Mouse (Mus musculus): ENCODE data around the gene Dpp8. TPM values are rescaled to one million over a fixed set of nuclear protein-coding genes. Genes with fewer than 3 reads are reported as not detected.
"Not testable (repeated sequence)": the region's sequence is repeated elsewhere in the genome, so short reads cannot be mapped to it uniquely, and the experiment has no call there.

The Dpp8 gene
- total RNA-seq (2022) = 100 to 1,000 TPM; 144 to 176 (median 162) TPM

DNA sequence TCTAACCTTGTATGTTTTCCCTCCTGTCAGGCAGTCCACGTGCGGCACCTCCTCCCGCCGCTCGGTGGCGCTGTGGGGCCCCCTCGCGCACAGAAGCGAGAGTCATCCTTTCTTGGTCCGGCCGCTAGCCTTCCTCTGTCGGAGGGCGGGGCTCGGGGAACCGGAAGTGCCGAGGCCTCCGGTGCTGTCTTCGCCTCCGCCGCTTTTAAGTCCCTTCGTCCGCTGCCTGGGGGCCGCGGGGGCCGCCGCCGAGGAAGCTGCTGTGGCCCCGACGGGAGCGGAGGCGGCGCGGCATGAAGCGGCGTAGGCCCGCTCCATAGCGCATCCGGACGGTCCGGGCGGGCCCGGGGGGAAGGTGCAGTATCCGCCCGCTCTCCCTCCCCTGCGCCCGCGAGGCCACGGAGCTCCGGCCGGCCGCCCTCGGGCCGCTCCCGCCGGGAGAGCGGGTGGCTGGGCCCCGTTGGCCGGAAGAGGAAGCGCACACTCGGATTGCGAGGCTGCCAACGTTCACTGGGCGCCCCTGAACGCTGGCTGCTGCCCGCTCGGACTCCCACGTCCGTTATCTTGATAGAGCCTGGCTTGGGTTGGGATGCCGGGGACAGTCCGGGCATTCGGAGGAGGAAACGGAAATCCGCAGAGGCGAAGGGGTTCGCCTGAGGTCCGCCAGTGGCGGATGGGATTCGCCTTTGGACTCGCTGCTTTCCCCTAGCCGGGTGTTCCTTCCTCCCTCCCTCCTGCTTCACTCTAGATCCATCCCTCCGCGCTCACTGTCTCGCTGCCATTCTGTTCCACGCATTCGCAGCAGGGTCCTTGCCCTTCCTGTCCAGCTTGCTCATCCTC, at the start of gene Dpp8:
Dpp8 (plus strand) TSS at position 146 of the 840 bp plus-strand sequence.
- peak; percentile 88 to 89 for DNase-seq (ENCODE audit: low spot score in 2 of 2)

DNA sequence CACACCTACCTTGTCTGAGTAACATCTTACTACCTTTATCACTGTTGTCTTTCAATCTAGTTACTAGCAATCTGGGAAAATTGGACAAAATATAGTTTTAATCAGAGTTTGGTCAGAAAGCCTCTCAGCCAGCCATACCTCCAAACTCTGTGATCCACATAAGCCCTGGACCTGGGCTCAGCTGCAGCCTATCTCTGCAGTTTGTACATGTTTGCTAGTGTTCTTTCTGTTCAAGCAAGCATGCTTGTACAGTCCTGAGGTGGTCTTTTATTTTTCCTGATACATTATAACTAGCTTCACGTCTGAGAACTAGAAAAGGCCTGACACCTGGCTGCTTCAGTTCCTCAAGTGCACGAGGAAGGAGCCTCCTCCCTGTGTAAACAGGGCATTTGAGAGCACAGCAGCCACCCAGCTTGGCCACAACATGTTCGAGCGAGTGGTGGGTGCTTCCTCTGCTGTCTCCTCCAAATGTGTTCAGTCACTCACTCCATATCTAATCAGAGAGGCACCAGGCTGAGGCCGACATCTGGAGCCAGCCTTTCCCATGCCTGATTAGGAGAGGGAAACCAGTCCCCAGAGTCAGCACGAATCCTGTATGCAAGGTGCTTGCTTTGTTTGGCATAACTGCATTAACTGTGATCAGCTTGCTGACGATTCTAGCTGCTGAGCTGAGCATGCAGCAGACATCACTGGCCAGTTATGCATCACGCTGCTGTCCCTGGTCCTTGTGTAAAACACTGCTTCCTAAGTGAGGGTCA, 47.0 kb upstream of the Dpp8 start:
- no peak for DNase-seq (ENCODE audit: low spot score in 2 of 2)

DNA sequence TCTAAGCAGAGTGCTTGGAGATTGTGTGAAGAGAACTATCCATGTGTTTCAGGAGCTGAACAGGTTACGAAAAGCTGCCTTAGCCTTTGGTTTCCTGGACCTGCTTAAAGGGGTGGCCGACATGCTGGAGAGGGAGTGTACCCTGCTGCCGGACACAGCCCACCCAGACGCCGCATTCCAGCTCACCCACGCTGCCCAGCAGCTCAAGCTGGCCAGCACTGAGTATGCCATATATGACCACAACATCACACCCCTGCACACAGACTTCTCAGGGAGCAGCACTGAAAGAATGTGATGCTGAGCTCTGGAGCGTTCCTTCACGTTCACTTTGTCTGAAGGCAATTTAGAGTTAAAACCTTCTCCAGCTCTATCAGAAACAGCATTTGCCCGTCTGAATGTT, 46.4 kb upstream of the Dpp8 start:
- DNase-seq (ENCODE audit: low spot score in 2 of 2) = no peak

DNA sequence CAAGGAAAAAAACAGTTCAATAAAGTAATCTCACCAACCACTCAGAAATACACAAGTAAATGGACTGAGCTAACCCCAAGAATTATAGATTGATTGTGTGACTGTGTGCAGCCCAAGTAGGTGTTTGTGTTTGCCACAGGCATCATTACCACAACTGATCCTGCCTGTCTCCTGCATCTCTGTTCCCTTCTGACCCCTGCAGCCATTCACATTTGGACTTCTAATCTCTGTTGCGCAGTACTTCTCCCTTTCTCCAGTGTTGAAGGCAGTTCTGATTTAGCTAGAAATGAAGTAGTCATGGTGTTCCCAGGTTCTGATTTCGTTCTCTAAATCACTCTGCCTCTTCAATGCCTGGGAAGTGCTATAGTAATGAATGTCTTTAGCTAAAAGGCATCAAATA, 44.6 kb upstream of the Dpp8 start:
- DNase-seq (ENCODE audit: low spot score in 2 of 2) = no peak

DNA sequence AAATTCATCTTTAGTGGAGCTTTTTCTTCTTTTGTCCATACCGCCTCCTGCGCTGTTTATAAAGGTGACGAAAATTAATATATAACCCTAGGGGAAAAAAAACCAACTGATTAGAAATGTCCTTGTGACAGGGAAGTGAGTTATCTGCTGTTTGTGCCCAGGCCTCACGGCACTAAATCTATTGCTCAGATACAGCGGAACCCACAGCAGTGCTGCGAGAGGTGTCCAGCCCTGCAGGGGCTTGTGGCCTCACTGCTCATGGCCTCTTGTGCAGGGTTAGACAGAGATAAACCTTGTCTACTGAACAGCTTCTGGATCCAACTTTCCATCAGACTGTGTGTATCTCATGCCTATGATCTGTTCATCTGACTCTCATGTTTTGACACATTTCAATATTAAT, 43.8 kb upstream of the Dpp8 start:
- no peak for DNase-seq (ENCODE audit: low spot score in 2 of 2)

DNA sequence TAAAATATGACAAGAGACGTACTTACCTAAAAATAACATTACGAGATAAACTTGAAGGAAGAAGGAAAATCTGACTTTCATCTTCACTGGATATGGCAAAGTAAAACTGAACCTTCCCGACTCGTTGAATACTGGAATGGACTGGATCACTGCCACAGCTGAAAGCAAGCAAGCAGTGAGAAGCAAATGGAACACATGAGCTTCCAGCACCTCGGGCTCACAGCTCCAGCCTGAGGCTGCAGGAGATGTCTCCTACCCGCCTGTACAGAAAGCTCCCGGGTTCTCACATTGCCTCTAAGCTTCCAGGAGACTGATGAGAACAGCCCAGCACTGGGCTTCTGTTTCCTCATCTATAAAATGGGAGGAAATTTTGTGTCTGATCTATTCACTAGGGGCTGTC, 41.9 kb upstream of the Dpp8 start:
- no peak for DNase-seq (ENCODE audit: low spot score in 2 of 2)

DNA sequence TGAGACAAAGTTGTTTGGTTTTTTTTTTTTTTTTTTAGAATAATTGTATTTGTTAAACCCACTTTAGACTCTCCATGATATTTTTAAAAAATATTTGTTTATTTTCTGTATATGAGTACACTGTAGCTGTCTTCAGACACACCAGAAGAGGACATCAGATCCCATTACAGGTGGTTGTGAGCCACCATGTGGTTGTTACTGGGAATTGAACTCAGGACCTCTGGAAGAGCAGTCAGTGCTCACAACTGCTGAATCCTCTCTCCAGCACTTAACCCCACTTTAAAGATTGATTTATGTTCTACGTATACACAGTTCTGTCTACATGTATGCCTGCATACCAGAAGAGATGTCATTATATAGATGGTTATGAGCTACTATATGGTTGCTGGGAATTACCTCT, 36.8 kb upstream of the Dpp8 start:
- not testable (repeated sequence) for DNase-seq (ENCODE audit: low spot score in 2 of 2)

DNA sequence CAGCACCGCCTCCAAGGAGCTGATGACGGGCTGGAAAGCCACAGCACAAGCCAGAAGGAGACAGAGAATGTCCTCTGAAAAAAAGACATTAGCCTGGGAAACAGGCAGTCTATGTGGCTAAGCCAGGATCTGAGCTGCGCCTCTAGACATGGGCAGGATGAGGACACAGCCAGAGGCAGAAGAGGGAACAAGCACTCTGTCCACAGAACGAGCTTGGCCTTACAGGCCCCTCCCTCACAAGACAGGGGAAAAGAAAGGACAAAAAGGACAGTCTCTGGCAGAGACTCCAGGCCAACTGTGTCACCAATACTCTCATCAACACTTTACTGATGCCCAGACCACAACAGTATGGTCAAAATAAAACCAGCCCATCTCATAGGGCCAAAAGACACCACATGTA, 30.7 kb upstream of the Dpp8 start:
- no peak for DNase-seq (ENCODE audit: low spot score in 2 of 2)

DNA sequence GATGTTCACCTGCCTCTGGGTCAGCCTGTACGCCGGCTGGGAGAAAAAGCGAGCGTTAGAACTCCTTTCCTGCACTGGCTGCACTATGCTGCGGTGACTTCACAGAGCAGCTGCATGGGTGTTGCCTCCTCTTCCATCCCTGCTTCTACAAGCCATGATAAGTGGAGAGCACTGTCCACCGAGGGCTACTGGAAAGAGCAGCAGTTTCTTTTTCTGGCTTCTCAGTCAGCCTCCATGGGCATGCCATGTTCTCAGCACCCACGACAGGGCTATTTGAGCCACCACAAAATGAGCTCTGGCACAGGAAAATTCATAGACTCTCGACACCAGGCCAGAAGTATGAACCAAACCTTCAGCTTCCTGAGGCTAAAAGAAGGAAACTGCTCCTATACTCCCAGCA, 26.5 kb upstream of the Dpp8 start:
- no peak for DNase-seq (ENCODE audit: low spot score in 2 of 2)

DNA sequence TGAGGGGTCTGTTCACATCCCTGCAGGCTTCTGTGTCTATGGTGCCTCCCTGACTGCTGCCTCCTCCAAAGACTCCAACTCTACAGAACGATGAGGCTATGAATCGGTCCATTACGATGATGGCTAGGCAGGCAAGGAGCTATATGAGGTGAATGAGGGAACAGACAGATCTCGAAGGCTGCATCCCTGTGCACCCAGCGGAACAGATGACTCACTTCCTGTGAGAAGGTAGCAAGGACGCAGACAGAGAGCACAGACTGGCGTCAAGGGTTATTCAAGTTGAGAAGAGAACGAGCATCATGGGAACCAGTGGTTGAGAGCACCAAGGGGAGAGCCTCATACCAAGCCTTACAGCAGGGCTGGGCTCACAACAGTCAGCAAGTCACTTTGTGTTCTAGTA, 21.6 kb upstream of the Dpp8 start:
- no peak for DNase-seq (ENCODE audit: low spot score in 2 of 2)

DNA sequence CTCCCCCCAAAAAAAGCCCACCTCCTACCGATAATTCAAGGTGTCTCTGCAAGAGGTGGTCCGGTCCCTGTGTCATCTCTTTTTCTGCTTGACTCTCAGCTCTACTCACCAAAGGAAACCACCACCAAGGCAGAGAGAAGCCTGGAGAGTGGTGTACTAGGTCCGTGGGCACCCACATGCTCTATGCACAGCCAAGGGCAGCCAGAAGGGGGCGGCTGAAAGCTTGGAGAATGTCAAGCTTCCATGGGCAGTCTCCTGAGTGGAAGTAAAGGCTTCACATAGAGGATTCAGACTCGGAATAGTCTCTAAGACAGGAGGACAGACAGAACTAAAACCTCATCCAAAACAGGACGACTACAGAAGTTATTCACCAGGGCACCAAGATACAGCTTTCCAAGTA, 20.9 kb upstream of the Dpp8 start:
- DNase-seq (ENCODE audit: low spot score in 2 of 2) = no peak

DNA sequence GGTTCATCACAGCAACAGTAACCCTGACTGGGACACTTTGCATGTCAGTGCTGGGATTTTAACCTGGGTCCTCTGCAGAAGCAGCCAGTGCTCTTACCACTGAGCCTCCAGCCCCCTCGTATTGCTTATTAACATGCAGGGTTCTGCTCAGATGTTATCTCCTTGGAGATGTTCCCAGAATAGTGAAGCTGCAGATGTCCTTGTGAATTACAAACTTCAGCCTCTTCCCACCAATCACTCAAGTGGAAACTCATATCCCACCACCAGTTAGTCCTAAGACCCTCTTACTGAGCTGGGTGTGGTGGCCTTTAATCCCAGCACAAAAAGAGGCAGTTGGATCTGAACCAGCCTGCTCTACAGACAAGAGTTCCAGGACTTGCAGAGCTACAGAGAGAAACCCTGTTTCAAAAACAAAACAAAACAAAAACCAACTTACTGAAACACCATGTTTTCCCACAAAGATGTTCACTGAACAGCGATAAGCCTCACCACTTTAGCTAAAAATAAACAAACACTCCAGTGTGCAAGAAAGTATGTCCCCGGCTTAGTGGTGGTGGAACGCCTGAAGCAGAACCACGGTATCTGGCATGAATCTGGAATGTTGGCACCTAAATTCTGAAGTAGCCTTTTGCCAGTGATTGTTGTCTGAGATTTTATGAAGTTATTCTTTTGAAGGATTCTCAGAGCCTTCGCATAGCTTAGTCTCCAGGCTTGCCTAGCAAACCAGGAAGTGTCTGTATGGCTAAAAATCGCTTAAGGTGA, 16.6 kb upstream of the Dpp8 start:
- DNase-seq (ENCODE audit: low spot score in 2 of 2) = no peak

DNA sequence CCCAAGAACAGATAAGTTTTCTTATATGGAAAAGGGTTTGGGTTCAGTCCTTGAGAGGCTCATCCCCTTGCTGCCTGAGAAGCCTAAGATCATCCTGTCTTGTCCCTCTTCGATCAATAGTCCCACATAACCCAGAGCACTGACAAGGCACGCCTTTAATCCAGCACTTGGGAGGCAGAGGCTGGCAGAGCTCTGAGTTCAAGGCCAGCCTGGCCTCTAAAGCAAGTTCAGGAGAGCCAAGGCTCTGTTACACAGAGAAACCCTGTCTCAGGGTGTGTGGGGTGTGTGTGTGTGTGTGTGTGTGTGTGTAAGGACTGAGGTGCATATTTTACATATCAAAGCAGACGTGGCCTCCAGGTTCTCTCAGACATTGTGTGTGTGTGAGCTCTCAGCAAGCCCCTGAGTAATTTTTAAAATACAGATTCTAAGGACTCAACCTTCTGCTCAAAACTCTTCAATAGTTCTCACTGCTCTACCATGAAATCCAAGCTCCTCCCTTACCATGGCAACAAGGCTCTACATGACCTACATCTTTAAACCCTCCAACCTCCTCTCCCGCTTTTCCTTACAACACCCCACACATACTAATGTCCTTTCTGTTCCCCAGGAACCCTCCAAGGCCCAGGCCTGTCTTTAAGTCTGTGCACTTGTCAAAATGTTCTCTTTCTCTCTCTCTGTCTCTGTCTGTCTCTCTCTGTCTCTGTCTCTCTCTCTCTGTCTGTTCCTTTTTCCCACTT, 15.8 kb upstream of the Dpp8 start:
- DNase-seq (ENCODE audit: low spot score in 2 of 2) = no peak

DNA sequence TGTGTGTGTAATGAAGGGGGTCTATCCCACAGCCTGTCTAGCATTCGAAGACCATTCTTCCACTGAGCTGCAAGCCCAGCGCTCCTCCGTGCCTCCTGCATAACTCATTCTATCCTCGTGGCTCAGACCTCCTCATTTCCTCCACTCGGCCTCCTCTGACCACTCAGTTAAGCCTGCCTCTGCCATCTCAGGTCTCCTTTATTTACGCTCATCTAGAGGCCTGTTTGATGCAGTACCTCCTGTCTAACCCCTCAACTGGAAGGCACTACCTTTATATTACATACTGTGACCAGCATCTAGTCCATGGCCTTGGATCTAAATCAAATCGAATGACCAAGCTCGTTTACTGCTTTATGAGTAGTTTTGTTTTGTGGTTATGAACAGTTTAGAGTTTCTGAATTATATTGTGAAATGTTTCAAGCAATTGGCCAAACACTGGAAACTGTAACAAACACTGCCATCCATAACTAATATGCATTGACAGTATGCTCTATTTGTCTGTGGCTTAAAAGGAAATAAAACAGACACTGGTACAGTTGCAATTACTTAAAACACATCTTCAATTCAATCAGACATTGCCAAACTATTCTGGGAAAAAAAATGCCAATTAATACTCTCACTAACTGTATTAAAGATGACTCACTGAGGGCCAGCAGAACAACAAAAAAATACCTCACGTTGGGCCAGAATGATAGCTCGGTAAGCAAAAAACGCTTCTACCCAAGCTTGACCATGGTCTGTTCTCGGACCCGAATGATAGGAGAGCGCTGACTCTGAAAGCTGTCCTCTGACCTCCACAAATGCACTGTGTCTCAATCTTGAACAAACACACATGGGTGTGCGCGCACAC, 15.0 kb upstream of the Dpp8 start:
- DNase-seq (ENCODE audit: low spot score in 2 of 2) = no peak

DNA sequence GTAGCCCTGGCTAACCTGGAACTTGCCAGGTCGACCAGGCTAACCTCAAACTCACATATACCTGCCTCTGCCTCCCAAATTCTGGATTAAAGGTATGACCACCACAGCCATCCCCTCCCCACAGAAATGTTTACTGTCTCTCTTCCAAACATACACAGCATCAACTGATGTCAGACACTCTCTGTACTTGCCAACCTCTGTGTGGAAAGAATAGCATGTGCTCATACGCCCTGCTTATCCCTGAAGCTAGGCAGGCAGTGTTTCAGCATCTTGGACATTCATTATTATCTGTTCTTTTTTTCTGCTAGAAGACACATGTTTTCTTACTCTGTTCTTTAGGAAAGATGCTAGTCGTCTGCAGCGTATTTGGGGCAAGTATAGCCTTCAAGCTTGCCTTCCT, 14.3 kb upstream of the Dpp8 start:
- DNase-seq (ENCODE audit: low spot score in 2 of 2) = no peak

DNA sequence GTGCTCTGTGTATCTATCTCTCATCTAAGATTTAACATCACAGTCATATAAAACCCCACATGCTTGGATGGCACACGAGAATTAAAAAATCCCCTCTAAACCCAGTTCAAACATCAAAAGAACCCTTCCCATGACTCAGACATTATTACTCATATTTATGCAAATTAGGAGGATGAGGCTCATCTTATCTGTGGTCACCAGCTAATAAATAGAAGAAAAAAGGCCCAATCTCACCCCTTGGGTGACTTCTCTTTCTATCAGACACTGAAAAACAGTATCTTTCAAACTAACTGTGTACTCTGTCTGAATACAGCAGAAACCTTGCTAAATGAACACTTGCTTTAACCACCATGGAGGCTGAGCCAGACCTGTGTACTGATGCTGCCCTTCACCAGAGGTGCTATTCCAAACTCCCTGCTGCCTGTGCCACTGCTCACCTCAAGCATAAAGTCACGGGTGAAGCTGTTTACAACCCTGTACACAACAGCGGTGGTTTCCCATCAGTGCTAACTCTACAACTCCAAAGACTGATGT, 13.6 kb upstream of the Dpp8 start:
- no peak for DNase-seq (ENCODE audit: low spot score in 2 of 2)

DNA sequence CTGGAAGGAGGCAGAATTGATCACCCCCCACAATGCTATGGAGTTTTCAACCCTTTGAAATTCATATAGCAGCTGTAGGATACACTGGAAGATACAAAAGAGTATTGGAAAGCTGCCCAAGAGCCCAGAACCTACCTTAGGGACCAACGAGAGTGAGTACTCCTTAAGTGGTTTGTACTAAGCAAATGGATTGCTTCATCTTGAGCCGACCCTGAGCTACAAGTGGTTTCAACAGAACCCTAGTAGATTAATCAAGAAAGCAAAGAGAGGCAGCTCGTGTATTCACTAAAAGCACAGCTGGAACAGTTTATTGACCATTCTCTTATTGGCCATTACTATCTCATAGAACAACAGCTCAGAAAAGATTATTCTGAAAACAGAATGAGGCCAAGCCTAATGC, 13.1 kb upstream of the Dpp8 start:
- no peak for DNase-seq (ENCODE audit: low spot score in 2 of 2)

DNA sequence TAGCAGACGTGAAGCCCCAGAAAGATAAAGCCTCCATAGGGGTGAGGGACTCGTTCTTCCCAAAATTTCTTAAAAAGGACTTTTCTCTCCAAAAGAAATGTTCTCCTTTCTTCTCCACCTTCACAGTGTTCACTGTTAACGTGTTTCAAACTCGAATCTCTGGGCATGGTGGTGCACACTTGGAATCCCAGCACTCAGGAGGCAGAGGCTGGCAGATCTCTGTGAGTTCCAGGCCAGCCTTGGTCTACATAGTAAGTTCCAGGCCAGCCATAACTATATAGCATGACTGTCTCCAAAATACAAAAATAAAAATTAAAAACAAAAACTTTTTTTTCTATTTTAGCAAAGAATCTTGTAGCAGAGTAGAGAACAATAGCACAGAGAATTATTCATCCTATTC, 12.1 kb upstream of the Dpp8 start:
- DNase-seq (ENCODE audit: low spot score in 2 of 2) = no peak

DNA sequence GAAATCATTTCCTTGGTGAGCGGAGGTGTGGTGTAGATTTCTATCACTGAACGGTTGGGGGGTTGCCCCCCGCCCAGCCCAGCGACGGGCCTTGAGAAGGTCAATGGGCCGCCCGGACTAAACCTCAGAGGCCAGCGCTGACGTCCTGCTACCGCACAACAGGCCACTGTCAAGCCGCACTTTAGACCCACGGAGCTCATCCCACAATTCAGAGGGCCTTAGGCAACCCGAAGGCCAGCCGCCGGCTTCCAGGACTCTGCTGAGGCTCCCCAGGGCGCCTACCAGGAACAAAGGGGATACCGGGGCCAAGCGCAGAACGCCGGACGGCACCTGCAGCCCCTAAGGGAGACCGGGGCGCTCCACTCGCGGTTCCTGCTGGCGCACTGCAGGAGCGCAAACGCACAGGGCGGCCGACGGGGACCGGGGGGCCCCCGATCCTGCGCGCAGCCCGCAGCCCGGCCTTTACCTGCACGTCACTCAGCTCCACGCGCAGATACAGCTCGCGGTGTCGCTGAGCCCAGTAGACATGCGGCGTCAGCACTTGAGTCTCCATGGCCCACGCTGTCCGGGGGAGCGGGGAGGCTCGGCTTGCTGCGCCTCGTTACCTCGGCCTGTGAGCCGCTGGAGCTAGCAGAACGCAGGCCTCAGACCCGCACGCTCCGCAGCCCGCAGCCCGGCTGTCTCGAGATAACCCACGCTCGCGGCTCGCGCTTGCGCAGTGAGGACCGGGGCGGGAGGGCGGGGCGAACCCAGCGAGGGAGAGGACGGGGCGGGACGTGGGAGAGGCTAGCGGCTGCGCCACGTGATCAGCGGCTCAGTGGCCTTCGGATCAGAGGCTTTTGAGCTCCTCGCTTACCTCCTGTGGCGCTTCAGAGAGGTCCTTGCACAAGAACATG, 11.0 kb upstream of the Dpp8 start, which contains the start of gene Hacd3:
Hacd3 (minus strand) TSS at position 703 of the 896 bp plus-strand sequence.
- peak; percentile 84 for DNase-seq (ENCODE audit: low spot score in 2 of 2)
